Comparison of ENCODE assay signal across 8 mouse cellular contexts in the genomic region with DNA sequence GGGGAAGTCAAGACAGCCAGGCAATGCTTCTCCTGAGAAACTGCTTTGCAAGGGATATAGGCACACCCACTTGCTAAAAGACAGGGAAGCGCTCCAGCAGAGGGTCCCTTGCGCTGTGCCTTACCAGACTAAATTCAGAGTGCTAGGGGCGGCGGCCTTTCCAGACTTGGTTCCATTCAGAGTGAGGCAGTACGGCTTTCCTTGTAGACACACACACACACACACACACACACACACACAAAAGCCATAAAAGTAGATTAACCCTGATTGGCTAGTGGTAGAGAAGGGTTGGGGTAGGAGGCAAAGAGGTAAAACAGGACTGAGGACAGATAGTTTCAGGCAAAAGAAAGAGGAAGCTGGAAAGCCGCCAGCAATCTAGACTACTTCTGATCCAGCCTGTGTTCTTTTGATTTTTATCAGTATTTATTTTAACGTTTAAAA. TPM values are rescaled to one million over a fixed set of nuclear protein-coding genes. Genes with fewer than 3 reads are reported as not detected.
DNase-seq lines count a peak whose midpoint lies in the region; TF ChIP-seq lines count a peak whose summit lies in the region.

No protein-coding gene starts in this region.

- H3K36me3 ChIP-seq in hindbrain, embryonic 10.5 days: no peaks in the 10 kb centered on the region
- no peaks in the 10 kb centered on the region for H3K36me3 ChIP-seq in macrophage (ENCODE audit: inconsistent target)

- no peak for DNase-seq in gastrocnemius, adult 2 months
- DNase-seq in gastrocnemius, postnatal 14 days: no peak
- DNase-seq in hindbrain, embryonic 10.5 days (ENCODE audit: low spot score): peak; percentile 37
- no peak for DNase-seq in frontal cortex, postnatal 25 days (ENCODE audit: low spot score in 2 of 2)
- no peak for DNase-seq in adrenal gland, adult 18-20 months (ENCODE audit: low spot score in 2 of 2)
- no peak for DNase-seq in left cerebral cortex, postnatal 10 days (ENCODE audit: extremely low spot score in 1 of 2, low spot score in 2 of 2)

- intact Hi-C loops in gastrocnemius, adult 2 months (cut with DNase I): no loop called here
- intact Hi-C loops in gastrocnemius, postnatal 14 days (cut with DNase I; ENCODE audit: low total_unique reads): no loop called here
- intact Hi-C loops in left cerebral cortex, postnatal 10 days (cut with DNase I): no loop called here

- peaks cover 2% of the 10 kb centered on the region; the same call in 1 of the 2 replicates for H3K4me1 ChIP-seq in bone marrow macrophage, adult 2 months (ENCODE audit: control insufficient read depth, insufficient read depth, low read length)
- H3K4me1 ChIP-seq in hindbrain, embryonic 10.5 days (replicated peaks): peaks cover 14% of the 10 kb centered on the region

- TF ChIP-seq CTCF in gastrocnemius, adult 2 months (IDR thresholded peaks at IDR 0.05): no peak
- no peak for TF ChIP-seq CTCF in bone marrow macrophage, adult 2 months (IDR thresholded peaks at IDR 0.05; ENCODE audit: low read depth, low read length)

- no peak overlapping the region for H3K27ac ChIP-seq in gastrocnemius, adult 2 months
- no peak overlapping the region for H3K27ac ChIP-seq in bone marrow macrophage, adult 2 months (ENCODE audit: insufficient read depth, low read depth, low read length)
- no peak overlapping the region for H3K27ac ChIP-seq in hindbrain, embryonic 10.5 days
- no peak overlapping the region for H3K27ac ChIP-seq in macrophage

- H3K9me3 ChIP-seq in hindbrain, embryonic 10.5 days: no peaks in the 10 kb centered on the region

- TF ChIP-seq POLR2A in bone marrow macrophage, adult 2 months (IDR thresholded peaks at IDR 0.05; ENCODE audit: borderline replicate concordance, low read depth, low read length): no peak

- H3K79me2 ChIP-seq in macrophage (ENCODE audit: inconsistent target): no peaks in the 10 kb centered on the region

- 29% methylated on average over 7 of the region's 7 CpGs for WGBS in hindbrain, embryonic 10.5 days
- 20% methylated on average over 7 of the region's 7 CpGs for WGBS in macrophage (ENCODE audit: missing documents)

- peaks cover 40% of the 10 kb centered on the region for H3K27me3 ChIP-seq in hindbrain, embryonic 10.5 days (ENCODE audit: insufficient read depth, poor library complexity, severe bottlenecking)

- peak overlapping the region; percentile 85 for H3K4me3 ChIP-seq in gastrocnemius, adult 2 months
- H3K4me3 ChIP-seq in bone marrow macrophage, adult 2 months (ENCODE audit: insufficient read depth, low read length): peak overlapping the region; percentile 28
- H3K4me3 ChIP-seq in hindbrain, embryonic 10.5 days: no peak overlapping the region
- H3K4me3 ChIP-seq in macrophage (ENCODE audit: inconsistent target): peak overlapping the region; percentile 29

RNA-seq across cellular contexts. Expression of a gene that starts 0.7 kb away (rescaled TPM):
- total RNA-seq in gastrocnemius, adult 2 months (2021): 1 to 10 TPM in 1 of 2 experiments, under 1 TPM in 1; 0.94 to 1.1 TPM
- total RNA-seq in gastrocnemius, postnatal 14 days (2021): 1 to 10 TPM; 2.3 to 2.6 TPM
- 4.4 and 4.6 TPM in 2 replicates for polyA plus RNA-seq in bone marrow macrophage, adult 2 months (2012; ENCODE audit: insufficient read depth, insufficient read length, missing spikeins)
- 0.46 and 0.90 TPM in 2 replicates for polyA plus RNA-seq in hindbrain, embryonic 10.5 days (2016; fragmentation: Nextera tagmentation; extraction: Ambion mirVana)
- 100 to 1,000 TPM in 2 of 26 experiments, 10 to 100 TPM in 24; 11.9 to 158 (median 23.2) TPM for total RNA-seq in macrophage (2018; cell fraction: chromatin; rRNA removed)
- total RNA-seq in macrophage (2018; cell fraction: cytosol; rRNA removed): 10 to 100 TPM in 5 of 26 experiments, 1 to 10 TPM in 21; 3.1 to 13.5 (median 7.2) TPM
- total RNA-seq in macrophage (2018; cell fraction: nucleus; rRNA removed): 100 to 1,000 TPM in 2 of 26 experiments, 10 to 100 TPM in 23, 1 to 10 TPM in 1; 9.3 to 138 (median 18.7) TPM
- 1.8 to 2.7 TPM (median 2.6 TPM) in 3 replicates for polyA plus RNA-seq in macrophage (2018)
- total RNA-seq in adrenal gland, adult 18-20 months (2021): 1 to 10 TPM; 1.9 to 2.4 TPM
- total RNA-seq in left cerebral cortex, postnatal 10 days (2021): 1 to 10 TPM; 3.3 to 4.7 TPM
